Mouse (Mus musculus) right cerebral cortex, adult 18-20 months (tissue): ENCODE results near the gene Rgs13.
A peak's percentile ranks its signal among the peaks of the same experiment; 100 is the strongest.
"Not testable (repeated sequence)": the region's sequence is repeated elsewhere in the genome, so short reads cannot be mapped to it uniquely, and the experiment has no call there.

ENCODE experiments used
- DNase-seq: peaks from one replicate; pipeline ENCODE4 v3.0.0; 2022; ENCODE audit warnings: mixed read lengths

The Rgs13 gene

DNA sequence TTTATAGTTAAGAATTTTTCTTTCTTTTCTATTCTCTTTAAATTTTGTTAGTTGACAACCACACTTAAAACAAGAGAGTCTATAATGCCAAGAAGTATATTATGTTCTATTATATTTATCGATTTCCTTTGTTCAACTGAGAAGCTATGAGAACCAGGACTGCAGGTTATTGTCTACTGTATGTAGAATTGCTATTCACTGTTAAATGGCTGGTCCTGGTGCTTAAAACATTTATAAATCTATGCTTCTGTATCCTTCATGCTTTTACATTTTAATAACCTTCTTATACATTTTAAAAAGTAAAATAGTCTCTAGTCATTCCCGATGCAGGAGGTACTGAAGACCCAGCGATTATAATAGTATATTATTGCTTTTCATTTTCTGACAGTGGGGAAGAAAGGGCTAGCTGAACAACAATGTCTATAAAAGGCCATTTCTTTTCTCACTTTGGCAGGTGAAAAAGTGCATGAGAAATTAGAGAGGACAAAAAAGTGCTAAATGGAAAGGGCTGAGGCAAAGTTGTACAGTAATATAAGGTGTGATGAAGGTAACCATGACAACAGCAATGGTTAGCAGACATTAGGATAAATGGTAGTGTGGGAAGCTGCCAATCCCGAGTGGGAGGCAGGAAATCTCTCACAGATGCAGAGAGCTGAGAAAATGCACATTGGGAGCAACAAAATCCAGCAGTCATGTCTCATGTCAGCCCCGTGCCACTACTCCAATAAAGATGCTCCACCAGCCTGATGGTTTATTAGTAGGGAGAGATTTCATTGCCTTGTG, 25.6 kb downstream of the Rgs13 start:
- DNase-seq: peak; percentile 67

DNA sequence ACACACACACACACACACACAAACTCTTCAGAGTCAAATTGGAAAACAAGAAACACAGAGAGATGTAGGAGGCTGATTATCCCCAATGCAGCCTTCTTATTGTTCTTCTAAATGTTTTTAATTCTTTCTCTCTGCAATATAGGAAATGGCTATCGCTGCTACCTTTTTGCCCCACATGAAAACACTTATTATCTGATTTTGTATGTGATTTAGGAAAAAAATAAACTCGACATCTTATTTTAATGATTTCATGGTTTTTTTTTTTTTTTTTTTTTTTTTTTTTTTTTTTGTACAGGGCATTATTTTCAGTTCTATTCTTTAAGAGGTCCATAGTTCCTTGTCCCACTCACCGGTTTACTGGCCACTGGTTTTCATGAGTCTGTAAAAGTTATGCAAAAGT, 27.2 kb downstream of the Rgs13 start:
- DNase-seq: no peak

DNA sequence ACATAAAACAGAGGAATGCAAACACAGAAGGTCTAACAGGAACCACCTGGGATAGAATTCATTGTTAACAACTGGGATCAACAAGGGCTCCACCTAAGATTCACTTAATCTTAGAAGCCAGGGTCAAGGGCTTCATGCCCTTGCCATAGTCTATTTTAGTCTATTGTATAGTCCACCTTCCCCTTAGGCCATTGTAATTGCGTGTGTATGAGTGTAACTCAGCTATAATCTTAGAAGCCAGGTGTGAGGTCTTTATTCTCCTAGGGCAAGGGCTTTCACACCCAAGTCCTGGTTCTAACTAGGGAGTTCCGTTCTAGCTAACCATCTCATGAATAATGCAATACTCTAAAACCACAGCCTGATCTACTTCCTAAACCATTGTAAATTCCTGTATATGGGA, 35.8 kb downstream of the Rgs13 start:
- not testable (repeated sequence) for DNase-seq

DNA sequence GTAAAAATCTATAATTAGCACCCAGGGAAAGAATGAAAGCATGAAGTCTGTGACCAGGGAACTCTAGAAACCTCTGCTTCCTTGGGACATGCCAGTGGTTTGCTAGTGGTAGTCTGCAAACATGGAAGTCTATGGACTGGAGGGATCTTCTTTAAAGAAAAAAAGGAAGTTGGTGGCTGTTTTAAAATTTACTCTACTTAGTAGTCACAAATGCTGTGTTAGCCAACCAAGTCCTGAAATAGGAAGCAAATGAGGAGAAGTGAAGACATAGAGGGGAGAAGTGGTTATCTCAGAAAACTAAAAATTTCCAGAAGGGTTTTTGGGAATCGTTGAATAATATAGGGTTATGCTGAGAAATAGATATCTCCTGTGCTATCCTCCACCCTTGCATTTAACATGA, 37.3 kb downstream of the Rgs13 start:
- DNase-seq: no peak

DNA sequence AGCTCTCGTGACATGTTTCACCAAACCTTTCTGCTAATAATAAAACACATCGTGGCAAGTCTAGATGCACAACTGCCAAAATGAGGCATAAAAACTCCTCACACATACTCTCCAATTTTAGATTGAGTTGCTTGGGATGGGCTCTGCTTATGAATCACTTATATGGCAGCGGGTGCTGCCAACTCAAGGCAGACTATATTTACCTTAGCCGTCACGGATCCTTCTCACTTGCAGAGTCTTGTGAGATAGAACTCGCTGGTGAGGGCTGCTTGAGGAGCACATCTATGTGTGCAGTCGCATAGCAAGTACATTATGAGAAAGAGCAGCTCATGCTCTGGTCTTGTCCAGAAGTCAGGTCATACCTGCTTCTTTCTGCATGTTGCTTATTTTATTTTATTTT, 49.2 kb downstream of the Rgs13 start:
- DNase-seq: peak; percentile 77

DNA sequence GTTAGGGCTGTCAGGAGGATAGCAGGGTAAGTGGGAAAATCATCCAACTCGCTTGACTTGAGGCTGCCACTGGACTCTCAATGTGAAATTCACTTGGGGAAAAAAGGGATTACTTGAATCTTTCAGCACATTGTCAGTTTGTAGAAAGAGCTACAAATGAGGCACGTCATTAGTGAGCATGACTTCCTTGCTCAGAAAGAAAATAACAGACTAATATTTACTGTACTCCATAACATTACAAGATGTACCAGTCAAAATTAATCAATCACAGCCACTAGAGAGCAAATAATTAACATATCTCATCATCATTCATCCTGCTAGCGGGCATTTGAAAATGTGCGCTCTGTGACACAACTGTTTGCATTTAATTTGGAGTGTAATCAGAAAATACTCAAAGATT, 57.1 kb downstream of the Rgs13 start:
- DNase-seq: no peak

DNA sequence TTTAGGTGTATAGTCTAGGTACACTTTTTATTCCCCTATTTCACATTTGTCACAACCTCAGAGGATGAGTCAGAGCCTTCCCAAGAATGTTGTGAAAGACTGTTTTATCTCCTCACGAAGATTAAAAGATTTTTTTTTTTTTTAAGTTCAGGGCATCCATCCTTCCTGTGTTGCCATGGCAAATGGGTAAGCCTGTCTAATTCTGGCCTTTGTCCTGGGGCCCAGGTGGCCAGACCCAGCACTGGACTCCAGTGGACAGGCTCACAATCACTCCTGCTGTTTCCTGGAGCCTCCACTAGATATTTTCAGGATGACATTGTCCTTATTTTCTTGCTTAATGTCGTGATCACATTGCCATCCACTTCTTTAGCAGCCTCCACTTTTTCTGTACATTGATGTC, 57.7 kb downstream of the Rgs13 start:
- DNase-seq: no peak

DNA sequence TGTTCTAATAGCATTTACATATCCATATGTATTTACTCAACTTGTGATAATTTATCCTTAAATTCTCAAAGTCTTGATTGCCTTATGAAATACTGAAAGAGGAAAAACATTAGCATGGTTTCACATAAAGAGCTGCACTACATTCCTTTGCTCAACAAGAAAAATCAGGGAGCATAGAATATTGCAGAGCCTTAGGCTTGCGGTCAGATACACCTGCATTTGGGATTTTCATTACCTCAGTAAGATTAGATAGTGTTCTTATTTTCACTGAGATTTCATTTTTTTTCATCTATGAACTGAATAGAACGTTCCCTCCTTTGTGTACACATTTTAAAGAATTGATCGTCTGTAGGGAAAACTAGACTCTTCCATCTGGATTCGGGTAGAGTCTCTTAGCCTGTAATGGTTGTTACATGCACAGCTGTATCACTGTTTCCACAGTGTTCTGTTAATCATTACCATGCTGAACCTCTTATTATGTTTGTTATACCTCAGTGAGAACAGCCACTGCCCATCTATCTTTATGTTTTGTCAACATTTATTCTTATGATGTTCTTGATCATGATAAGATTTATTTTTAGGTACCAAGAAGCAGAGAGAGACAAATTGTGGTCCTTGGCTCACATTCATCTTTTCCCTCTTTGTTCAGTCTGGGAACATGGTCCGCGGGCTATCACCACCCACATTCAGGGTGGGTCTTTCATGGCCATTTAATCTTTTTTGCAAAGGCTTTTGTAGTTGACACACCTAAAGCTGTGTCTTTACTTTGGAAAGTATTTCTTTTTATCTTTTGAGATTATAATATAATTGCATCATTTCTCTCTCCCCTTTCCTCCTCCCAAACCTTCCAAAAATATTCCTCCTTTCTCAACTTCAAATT, 61.1 kb downstream of the Rgs13 start:
- no peak for DNase-seq

DNA sequence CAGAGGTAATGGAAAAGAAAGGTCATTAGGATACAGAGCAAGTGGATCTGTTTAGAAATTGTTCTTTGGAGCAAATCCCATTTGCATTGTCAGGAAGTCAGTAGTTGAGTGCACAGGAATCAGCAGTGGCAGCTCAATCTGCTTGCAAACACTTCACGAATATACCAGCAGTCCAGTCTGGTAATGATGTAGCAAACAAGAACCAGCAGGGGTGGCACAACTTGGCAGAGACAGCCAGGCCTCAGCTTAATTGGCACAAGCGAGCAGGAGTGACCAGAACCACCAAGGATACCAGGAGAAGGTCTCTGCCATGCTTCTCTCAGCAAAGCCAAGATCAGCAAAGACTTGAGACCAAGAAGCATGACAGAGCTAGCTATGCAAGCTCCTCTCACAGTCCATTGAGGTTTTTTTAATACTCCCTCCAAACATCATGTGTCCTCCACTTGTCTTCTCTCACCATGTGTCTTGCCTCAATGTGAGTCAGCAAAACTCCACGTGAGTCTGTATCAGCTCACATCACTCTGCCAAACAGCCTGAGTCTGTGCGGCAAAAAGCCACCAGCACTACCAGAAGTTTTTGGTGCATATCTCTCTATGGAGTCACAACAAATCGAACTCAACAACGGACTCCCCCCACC, 63.6 kb downstream of the Rgs13 start:
- no peak for DNase-seq

DNA sequence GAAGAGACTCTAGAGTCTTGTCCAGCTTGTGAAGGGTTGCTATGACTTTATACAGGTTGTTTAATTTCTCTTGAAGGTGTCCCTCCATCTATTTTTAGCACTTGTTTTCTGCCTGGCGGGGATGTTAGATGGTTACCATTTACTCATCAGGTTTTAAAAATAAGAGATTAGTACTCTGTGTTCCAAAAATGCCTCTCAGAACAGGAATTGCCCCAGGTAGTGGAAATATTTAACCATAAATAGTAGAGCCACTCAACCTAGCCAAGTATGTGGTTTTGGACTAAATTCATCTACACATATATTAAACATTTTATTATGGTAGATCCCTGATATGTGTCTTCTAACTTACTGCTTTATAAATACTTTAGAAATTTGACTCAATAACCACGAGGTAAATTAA, 64.2 kb downstream of the Rgs13 start:
- no peak for DNase-seq

DNA sequence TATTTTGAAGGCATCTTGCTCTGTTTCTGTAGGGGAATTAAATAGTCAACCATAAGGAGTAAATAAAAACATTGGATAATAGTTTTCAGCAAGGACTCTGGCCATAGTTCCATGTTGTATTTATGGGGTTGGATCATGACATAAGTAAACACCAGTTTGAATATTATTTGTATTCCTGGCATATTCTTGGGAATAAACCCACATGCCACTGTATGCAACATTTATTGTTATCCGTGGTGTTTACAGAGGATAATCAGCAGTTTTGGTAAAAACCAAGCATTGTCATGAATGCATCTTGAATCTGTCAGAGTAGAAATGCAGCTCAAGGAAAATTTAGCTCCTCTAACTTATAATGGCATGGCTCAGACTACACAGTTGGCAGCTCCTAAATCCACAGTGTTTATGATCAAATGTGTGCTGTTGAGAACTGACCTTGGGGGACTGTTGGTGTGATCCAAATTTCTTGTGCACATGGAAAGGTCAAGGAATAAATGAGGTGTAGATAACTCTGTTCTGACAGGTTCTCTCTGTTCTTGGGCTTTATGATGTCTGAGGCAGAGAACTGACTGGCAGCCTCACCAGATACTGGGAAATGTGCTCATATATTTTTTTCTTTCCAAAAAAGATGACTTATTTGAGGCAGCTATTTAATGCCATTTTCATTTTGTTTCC, 78.4 kb downstream of the Rgs13 start:
- DNase-seq: no peak

DNA sequence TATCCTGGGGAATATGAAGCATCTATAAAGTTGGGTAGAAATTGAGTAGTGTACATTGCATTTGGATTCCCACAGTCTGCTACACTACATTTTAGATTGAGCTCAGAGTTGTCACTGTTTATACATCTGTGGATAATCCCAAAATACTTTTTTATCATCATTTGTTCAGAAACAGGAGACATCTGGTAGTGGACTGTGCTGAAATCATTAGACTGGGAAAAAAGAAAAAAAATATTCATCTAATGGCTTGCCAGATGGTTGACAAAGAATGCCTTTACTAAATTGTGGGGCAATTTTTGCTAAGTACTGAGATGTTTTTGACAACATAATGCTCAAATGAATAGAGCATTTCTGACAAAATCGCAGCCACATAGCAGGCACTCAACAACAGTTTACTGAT, 86.8 kb downstream of the Rgs13 start:
- DNase-seq: no peak
